Mouse (Mus musculus): ENCODE data around the gene Pank2.

DNA sequence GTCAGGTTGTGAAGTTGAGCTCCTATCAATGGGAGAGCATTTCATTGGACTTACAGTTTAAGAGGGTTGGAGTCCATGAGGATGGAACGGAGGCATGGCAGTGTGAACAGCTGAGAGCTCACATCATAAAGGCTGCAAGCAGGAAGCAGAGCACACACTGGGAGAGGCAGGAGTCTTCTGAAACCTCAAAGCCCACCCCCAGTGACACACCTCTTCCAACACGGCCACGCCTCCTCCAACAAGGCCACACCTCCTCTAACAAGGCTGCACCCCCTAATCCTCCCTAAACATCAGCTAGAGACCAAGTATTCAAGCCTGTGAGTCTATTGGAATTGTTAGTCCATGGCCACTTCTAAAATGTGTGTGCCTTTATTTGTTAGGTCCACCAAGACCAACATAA, 6.6 kb upstream of the Pank2 start:
- TF ChIP-seq CTCF (IDR thresholded peaks at IDR 0.05; ENCODE audit: control insufficient read depth, insufficient read depth, low read length) (no peak), POLR2A (IDR thresholded peaks at IDR 0.05; ENCODE audit: borderline replicate concordance, control insufficient read depth, low read depth, low read length) (no peak)

All from bone marrow, adult 2 months (tissue).